In the genomic region with DNA sequence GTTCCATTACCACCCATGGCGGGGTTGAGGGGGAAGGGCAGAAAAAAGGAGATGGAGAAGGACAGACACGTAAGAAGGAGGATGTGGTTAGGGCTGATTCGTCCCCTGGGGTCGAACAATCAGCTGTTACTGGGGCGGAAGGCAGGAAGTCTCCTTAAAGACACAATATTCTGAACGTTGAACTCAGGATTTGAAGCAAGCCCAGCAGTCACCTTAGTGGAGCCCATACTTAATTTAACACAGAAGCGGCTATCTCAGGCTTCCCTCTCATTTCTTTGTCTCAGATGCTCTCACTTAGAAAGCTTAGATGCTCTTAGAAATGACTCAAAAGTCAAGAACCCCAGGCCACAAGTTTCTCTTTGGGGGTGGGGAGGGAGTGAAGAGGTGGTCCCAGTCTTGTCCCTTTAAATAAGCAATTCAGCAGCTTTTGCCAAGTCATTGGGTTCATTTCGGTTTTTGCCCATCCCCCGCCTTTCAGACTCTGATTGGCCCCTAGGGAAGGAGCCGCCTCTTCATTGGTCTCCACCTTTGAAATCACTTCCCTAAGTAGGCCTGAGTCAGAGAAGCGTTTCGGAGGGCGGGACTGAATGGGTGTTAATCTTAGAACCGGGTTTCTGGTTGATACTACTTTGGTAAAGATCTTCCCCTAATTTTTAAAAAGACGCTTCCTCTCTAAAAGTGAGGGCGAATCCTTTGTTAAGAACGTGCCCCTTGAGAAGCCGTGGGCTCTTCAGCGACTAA, we compare ENCODE assay signal across 8 mouse cellular contexts. TPM values are rescaled to one million over a fixed set of nuclear protein-coding genes. Genes with fewer than 3 reads are reported as not detected.
DNase-seq lines count a peak whose midpoint lies in the region; ATAC-seq lines count a peak whose summit lies in the region.

No protein-coding gene starts in this region.

- peak overlapping the region; percentile 44 for H3K9ac ChIP-seq in hindbrain, embryonic 14.5 days

- peak overlapping the region; percentile 76 for H3K4me2 ChIP-seq in hindbrain, embryonic 14.5 days (replicated peaks)

- peak overlapping the region; percentile 73 for H3K4me3 ChIP-seq in hindbrain, embryonic 14.5 days (replicated peaks; ENCODE audit: low read length)

- no peaks in the 10 kb centered on the region for H3K27me3 ChIP-seq in hindbrain, embryonic 14.5 days (ENCODE audit: control insufficient read depth, insufficient read depth, low read length)

- peak overlapping the region; percentile 82 for H3K27ac ChIP-seq in hindbrain, embryonic 14.5 days

- H3K36me3 ChIP-seq in hindbrain, embryonic 14.5 days (replicated peaks; ENCODE audit: control insufficient read depth, insufficient read depth) = peaks cover 3% of the 10 kb centered on the region

- 3% methylated on average over 19 of the region's 19 CpGs for WGBS in hindbrain, embryonic 14.5 days

- H3K4me1 ChIP-seq in hindbrain, embryonic 14.5 days (replicated peaks; ENCODE audit: control insufficient read depth, insufficient read depth, low read length) = peaks cover 19% of the 10 kb centered on the region

- peak; percentile 99 for DNase-seq in R1 (ENCODE audit: low read depth, low spot score)
- DNase-seq in cerebellum, postnatal 14 days = peak; percentile 92 to 93
- peak; percentile 89 to 92 for DNase-seq in frontal cortex, postnatal 14 days (ENCODE audit: low spot score in 2 of 2)
- DNase-seq in hindbrain, embryonic 14.5 days (ENCODE audit: low spot score) = peak; percentile 87
- DNase-seq in layer of hippocampus, postnatal 25 days (ENCODE audit: extremely low spot score in 1 of 2, low spot score in 1 of 2) = peak; percentile 62 to 74
- DNase-seq in lung, postnatal 14 days = peak; percentile 91
- DNase-seq in ovary, postnatal 36 days (ENCODE audit: low spot score) = peak; percentile 83
- DNase-seq in thymus, postnatal 14 days = peak; percentile 91

- no peak for ATAC-seq in hindbrain, embryonic 14.5 days (ENCODE audit: low FRiP score)

- no peaks in the 10 kb centered on the region for H3K9me3 ChIP-seq in hindbrain, embryonic 14.5 days (ENCODE audit: control insufficient read depth, low read length)

RNA-seq across cellular contexts. Expression of gene Tlcd2, which starts 1.2 kb away (rescaled TPM):
- 1.6 and 4.5 TPM in 2 replicates for polyA plus RNA-seq in hindbrain, embryonic 14.5 days (2014; fragmentation: Nextera tagmentation; extraction: Ambion mirVana)
- under 1 TPM; 0.59 to 0.87 TPM for total RNA-seq in layer of hippocampus, postnatal 25 days (2021)

RNA-seq across cellular contexts. Expression of gene Wdr81, which starts 5.8 kb away (rescaled TPM):
- polyA plus RNA-seq in hindbrain, embryonic 14.5 days (2014; fragmentation: Nextera tagmentation; extraction: Ambion mirVana) = 6.5 and 7.9 TPM in 2 replicates
- total RNA-seq in layer of hippocampus, postnatal 25 days (2021) = 10 to 100 TPM; 21.9 to 22.7 TPM

RNA-seq across cellular contexts. Expression of gene Serpinf2, which starts 20.9 kb away (rescaled TPM):
- polyA plus RNA-seq in hindbrain, embryonic 14.5 days (2014; fragmentation: Nextera tagmentation; extraction: Ambion mirVana) = not detected in 2 replicates
- under 1 TPM; 0.39 to 0.59 TPM for total RNA-seq in layer of hippocampus, postnatal 25 days (2021)

RNA-seq across cellular contexts. Expression of gene Prpf8, which starts 26.3 kb away (rescaled TPM):
- 74.5 and 83.2 TPM in 2 replicates for polyA plus RNA-seq in hindbrain, embryonic 14.5 days (2014; fragmentation: Nextera tagmentation; extraction: Ambion mirVana)
- 100 to 1,000 TPM; 125 to 129 TPM for total RNA-seq in layer of hippocampus, postnatal 25 days (2021)

RNA-seq across cellular contexts. Expression of gene Serpinf1, which starts 37.8 kb away (rescaled TPM):
- polyA plus RNA-seq in hindbrain, embryonic 14.5 days (2014; fragmentation: Nextera tagmentation; extraction: Ambion mirVana) = 49.9 and 66.1 TPM in 2 replicates
- 10 to 100 TPM; 16.0 to 16.8 TPM for total RNA-seq in layer of hippocampus, postnatal 25 days (2021)
